8 mouse cellular contexts compared by ENCODE assay signal in genomic region chr17:6107015-6107601, GRCm38 (mm10). TPM values are rescaled to one million over a fixed set of nuclear protein-coding genes. Genes with fewer than 3 reads are reported as not detected.
DNase-seq lines count a peak whose midpoint lies in the region; ATAC-seq and TF ChIP-seq lines count a peak whose summit lies in the region.

No protein-coding gene starts in this region.

- TF ChIP-seq POLR2A in limb, embryonic 14.5 days (IDR thresholded peaks at IDR 0.05; ENCODE audit: borderline replicate concordance, extremely low read depth, insufficient read depth, insufficient read length) = no peak

- peaks cover 14% of the 10 kb centered on the region for H3K4me1 ChIP-seq in limb, embryonic 14.5 days (ENCODE audit: control insufficient read depth, insufficient read depth, low read length)
- peaks cover 28% of the 10 kb centered on the region for H3K4me1 ChIP-seq in midbrain, embryonic 15.5 days

- DNase-seq in left cerebral cortex, adult 18-20 months (ENCODE audit: low spot score in 2 of 2) = peak; percentile 31 to 50
- no peak for DNase-seq in left cerebral cortex, adult 11 months (ENCODE audit: low spot score)
- peak; percentile 62 for DNase-seq in embryo, embryonic 11 days
- DNase-seq in kidney, adult 11 months = peak; percentile 57
- peak; percentile 56 for DNase-seq in limb, embryonic 14.5 days (ENCODE audit: low spot score)
- DNase-seq in spleen, postnatal 36 days (ENCODE audit: low spot score in 2 of 2) = peak; percentile 13 to 22

- peak overlapping the region; percentile 97 for H3K9ac ChIP-seq in limb, embryonic 14.5 days (ENCODE audit: low read depth, low read length, severe bottlenecking)
- peak overlapping the region; percentile 89 for H3K9ac ChIP-seq in midbrain, embryonic 15.5 days

- H3K9me3 ChIP-seq in limb, embryonic 14.5 days (ENCODE audit: control insufficient read depth, low read length) = no peaks in the 10 kb centered on the region
- no peaks in the 10 kb centered on the region for H3K9me3 ChIP-seq in midbrain, embryonic 15.5 days

- no peaks in the 10 kb centered on the region for H3K27me3 ChIP-seq in limb, embryonic 14.5 days (ENCODE audit: control insufficient read depth, insufficient read depth, low read length)
- 0 out of 2 replicates have a peak, but pooled peaks cover 2% of the 10 kb centered on the region for H3K27me3 ChIP-seq in midbrain, embryonic 15.5 days (replicated peaks)

- peak overlapping the region; percentile 73 for H3K4me2 ChIP-seq in limb, embryonic 14.5 days (replicated peaks; ENCODE audit: low read depth, low read length, severe bottlenecking)
- H3K4me2 ChIP-seq in midbrain, embryonic 15.5 days = peak overlapping the region; percentile 82

- under 1% methylated on average over 34 of the region's 50 CpGs for WGBS in limb, embryonic 14.5 days
- WGBS in midbrain, embryonic 15.5 days = 0% methylated on average over 39 of the region's 50 CpGs

- H3K27ac ChIP-seq in limb, embryonic 14.5 days (replicated peaks; ENCODE audit: low read depth, low read length) = peak overlapping the region; percentile 96
- peak overlapping the region; percentile 99 for H3K27ac ChIP-seq in midbrain, embryonic 15.5 days

- peaks cover 5% of the 10 kb centered on the region; the same call in 1 of the 2 replicates for H3K36me3 ChIP-seq in limb, embryonic 14.5 days (ENCODE audit: control insufficient read depth, insufficient read depth, low read length)
- no peaks in the 10 kb centered on the region for H3K36me3 ChIP-seq in midbrain, embryonic 15.5 days (replicated peaks)

- peak overlapping the region; percentile 64 for H3K4me3 ChIP-seq in limb, embryonic 14.5 days (replicated peaks; ENCODE audit: low read length)
- peak overlapping the region; percentile 70 for H3K4me3 ChIP-seq in midbrain, embryonic 15.5 days

- ATAC-seq in granulocyte monocyte progenitor cell, adult 5-6 weeks (replicated peaks; ENCODE audit: poor library complexity, severe bottlenecking) = peak; percentile 65
- peak; percentile 62 for ATAC-seq in limb, embryonic 14.5 days (ENCODE audit: low FRiP score, low read depth)
- ATAC-seq in midbrain, embryonic 15.5 days (replicated peaks) = 0 out of 2 replicates have a peak, but pooled peaks have one; percentile 10

RNA-seq across cellular contexts. Expression of gene Tulp4, which starts 0.9 kb away (rescaled TPM):
- total RNA-seq in left cerebral cortex, adult 18-20 months (2021) = 100 to 1,000 TPM; 355 to 366 TPM
- 1.0 and 3.1 TPM in 2 replicates for total RNA-seq in granulocyte monocyte progenitor cell, adult 5-6 weeks (2014; fragmentation: Nextera tagmentation)
- total RNA-seq in granulocyte monocyte progenitor cell, adult 5-6 weeks (2017) = 9.5 and 9.8 TPM in 2 replicates
- polyA plus RNA-seq in limb, embryonic 14.5 days (2012; rRNA removed) = 55.0 and 66.1 TPM in 2 replicates
- 92.0 and 96.8 TPM in 2 replicates for polyA plus RNA-seq in limb, embryonic 14.5 days (2014; fragmentation: Nextera tagmentation; extraction: Ambion mirVana)
- polyA plus RNA-seq in midbrain, embryonic 15.5 days (2015; fragmentation: Nextera tagmentation; extraction: Ambion mirVana) = 164 and 166 TPM in 2 replicates

RNA-seq across cellular contexts. Expression of gene Gtf2h5, which starts 27.5 kb away (rescaled TPM):
- 100 to 1,000 TPM; 104 to 113 TPM for total RNA-seq in left cerebral cortex, adult 18-20 months (2021)
- total RNA-seq in granulocyte monocyte progenitor cell, adult 5-6 weeks (2014; fragmentation: Nextera tagmentation) = 63.8 and 77.1 TPM in 2 replicates
- 53.3 and 74.9 TPM in 2 replicates for total RNA-seq in granulocyte monocyte progenitor cell, adult 5-6 weeks (2017)
- 51.6 and 73.0 TPM in 2 replicates for polyA plus RNA-seq in limb, embryonic 14.5 days (2012; rRNA removed)
- 161 and 176 TPM in 2 replicates for polyA plus RNA-seq in limb, embryonic 14.5 days (2014; fragmentation: Nextera tagmentation; extraction: Ambion mirVana)
- polyA plus RNA-seq in midbrain, embryonic 15.5 days (2015; fragmentation: Nextera tagmentation; extraction: Ambion mirVana) = 191 and 196 TPM in 2 replicates

RNA-seq across cellular contexts. Expression of gene Serac1, which starts 27.6 kb away (rescaled TPM):
- 10 to 100 TPM; 16.1 to 17.3 TPM for total RNA-seq in left cerebral cortex, adult 18-20 months (2021)
- 4.3 and 5.0 TPM in 2 replicates for total RNA-seq in granulocyte monocyte progenitor cell, adult 5-6 weeks (2014; fragmentation: Nextera tagmentation)
- total RNA-seq in granulocyte monocyte progenitor cell, adult 5-6 weeks (2017) = 1.9 and 5.5 TPM in 2 replicates
- polyA plus RNA-seq in limb, embryonic 14.5 days (2012; rRNA removed) = 12.1 and 12.4 TPM in 2 replicates
- polyA plus RNA-seq in limb, embryonic 14.5 days (2014; fragmentation: Nextera tagmentation; extraction: Ambion mirVana) = 5.0 and 6.1 TPM in 2 replicates
- 14.6 and 14.8 TPM in 2 replicates for polyA plus RNA-seq in midbrain, embryonic 15.5 days (2015; fragmentation: Nextera tagmentation; extraction: Ambion mirVana)

Comparison
In these comparisons a context has a peak if more than half of its experiments do, and no peak if none do; other contexts are left out.
1. ATAC-seq: peak in every context shown above with its lines; median percentile 65 in granulocyte monocyte progenitor cell, adult 5-6 weeks; 62 in limb, embryonic 14.5 days; 10 in midbrain, embryonic 15.5 days.
2. RNA of gene Tulp4, which starts 0.9 kb away (total RNA-seq): 355 to 366 TPM in left cerebral cortex, adult 18-20 months; 1.0 to 9.8 TPM in granulocyte monocyte progenitor cell, adult 5-6 weeks; every median in the first group is over 10 times any median in the second.